8 mouse cellular contexts compared by ENCODE assay signal in genomic region chr15:91048951-91049495, GRCm38 (mm10). TPM values are rescaled to one million over a fixed set of nuclear protein-coding genes. Genes with fewer than 3 reads are reported as not detected.
DNase-seq lines count a peak whose midpoint lies in the region; ATAC-seq and TF ChIP-seq lines count a peak whose summit lies in the region.

No protein-coding gene starts in this region.

- H3K27ac ChIP-seq in heart, embryonic 16.5 days (ENCODE audit: low read length) = peak overlapping the region; percentile 87
- peak overlapping the region; percentile 85 for H3K27ac ChIP-seq in limb, embryonic 10.5 days

- no peak for ATAC-seq in megakaryocyte, adult 5-6 weeks (ENCODE audit: poor library complexity, severe bottlenecking)
- 0 out of 2 replicates have a peak, but pooled peaks have one; percentile 15 for ATAC-seq in common myeloid progenitor, adult 5-6 weeks (replicated peaks; ENCODE audit: low read depth, poor library complexity, severe bottlenecking)
- ATAC-seq in heart, embryonic 16.5 days (replicated peaks; ENCODE audit: extremely low read depth, insufficient read depth, low FRiP score) = peak; percentile 51

- no peak for TF ChIP-seq POLR2A in myocyte (IDR thresholded peaks at IDR 0.05; ENCODE audit: insufficient read length, low read depth)

- H3K27me3 ChIP-seq in megakaryocyte, embryonic 14.5 days (replicated peaks) = peaks cover 23% of the 10 kb centered on the region
- no peaks in the 10 kb centered on the region for H3K27me3 ChIP-seq in heart, embryonic 16.5 days (ENCODE audit: control insufficient read depth, insufficient read depth, low read length)
- H3K27me3 ChIP-seq in limb, embryonic 10.5 days (ENCODE audit: low read depth, poor library complexity, severe bottlenecking) = peaks cover 4% of the 10 kb centered on the region; the same call in 1 of the 2 replicates
- H3K27me3 ChIP-seq in myocyte (ENCODE audit: control insufficient read depth, insufficient read depth, insufficient read length) = no peaks in the 10 kb centered on the region

- peaks cover 5% of the 10 kb centered on the region for H3K79me2 ChIP-seq in myocyte (ENCODE audit: control insufficient read depth, insufficient read depth)

- no peaks in the 10 kb centered on the region for H3K36me3 ChIP-seq in megakaryocyte, embryonic 14.5 days (replicated peaks; ENCODE audit: low read length)
- no peaks in the 10 kb centered on the region for H3K36me3 ChIP-seq in heart, embryonic 16.5 days (ENCODE audit: control insufficient read depth, insufficient read depth)
- no peaks in the 10 kb centered on the region for H3K36me3 ChIP-seq in limb, embryonic 10.5 days
- H3K36me3 ChIP-seq in myocyte (ENCODE audit: control insufficient read depth, insufficient read depth) = no peaks in the 10 kb centered on the region

- H3K4me1 ChIP-seq in megakaryocyte, embryonic 14.5 days = peaks cover 14% of the 10 kb centered on the region
- H3K4me1 ChIP-seq in heart, embryonic 16.5 days (ENCODE audit: control insufficient read depth, insufficient read depth, low read length) = peaks cover 6% of the 10 kb centered on the region
- peaks cover 11% of the 10 kb centered on the region; the same call in 1 of the 2 replicates for H3K4me1 ChIP-seq in limb, embryonic 10.5 days

- peak overlapping the region; percentile 93 for H3K4me3 ChIP-seq in megakaryocyte, embryonic 14.5 days (replicated peaks)
- peak overlapping the region; percentile 95 for H3K4me3 ChIP-seq in heart, embryonic 16.5 days (ENCODE audit: low read length)
- H3K4me3 ChIP-seq in limb, embryonic 10.5 days = peak overlapping the region; percentile 81
- peak overlapping the region; percentile 36 for H3K4me3 ChIP-seq in myocyte

- peaks cover 2% of the 10 kb centered on the region; the same call in 1 of the 2 replicates for H3K9me3 ChIP-seq in megakaryocyte, embryonic 14.5 days
- H3K9me3 ChIP-seq in heart, embryonic 16.5 days (replicated peaks; ENCODE audit: control insufficient read depth, low read length) = no peaks in the 10 kb centered on the region
- no peaks in the 10 kb centered on the region for H3K9me3 ChIP-seq in limb, embryonic 10.5 days (replicated peaks)

- no peak for DNase-seq in limb, embryonic 10.5 days (ENCODE audit: low spot score)
- DNase-seq in gastrocnemius, adult 18-20 months (ENCODE audit: low spot score) = no peak
- no peak for DNase-seq in adrenal gland, adult 18-20 months (ENCODE audit: low spot score in 2 of 2)

- WGBS in heart, embryonic 16.5 days = 2% methylated on average over 44 of the region's 47 CpGs
- 1% methylated on average over 43 of the region's 47 CpGs for WGBS in limb, embryonic 10.5 days

- peak overlapping the region; percentile 88 for H3K9ac ChIP-seq in heart, embryonic 16.5 days (ENCODE audit: low read length)

- peak overlapping the region; percentile 62 for H3ac ChIP-seq in myocyte (ENCODE audit: control insufficient read depth, insufficient read length)

- peak overlapping the region; percentile 91 for H3K4me2 ChIP-seq in heart, embryonic 16.5 days (ENCODE audit: low read depth, low read length)
- H3K4me2 ChIP-seq in myocyte (ENCODE audit: low read depth) = peak overlapping the region; percentile 100

TF ChIP-seq in myocyte, 11 proteins besides CTCF, POLR2A, EP300 and RAD21:
- peak in 1 of 3 experiments; percentile 29 for TF ChIP-seq MYOD1 (IDR thresholded peaks at IDR 0.05; ENCODE audit: control insufficient read depth in 1 of 3, insufficient read length in 2 of 3, low read depth in 2 of 3)
- no peak for TF ChIP-seq SRF (IDR thresholded peaks at IDR 0.05; ENCODE audit: control insufficient read depth, insufficient read length, low read depth)
- peak in 1 of 3 experiments; percentile 19 for TF ChIP-seq MYOG (IDR thresholded peaks at IDR 0.05; ENCODE audit: control insufficient read depth in 1 of 3, insufficient read depth in 1 of 3, insufficient read length in 2 of 3, low read depth in 2 of 3)

RNA-seq across cellular contexts. Expression of gene Kif21a, which starts 0.7 kb away (rescaled TPM):
- not detected in 2 replicates for polyA plus RNA-seq in megakaryocyte, embryonic 14.5 days (2012; ENCODE audit: insufficient read depth, low replicate concordance)
- total RNA-seq in megakaryocyte, adult 5-6 weeks (2015) = not detected in 2 replicates
- total RNA-seq in megakaryocyte, adult 5-6 weeks (2017) = not detected in 2 replicates
- 0.44 and 0.46 TPM in 2 replicates for total RNA-seq in common myeloid progenitor, adult 5-6 weeks (2017)
- polyA plus RNA-seq in heart, embryonic 16.5 days (2015; fragmentation: Nextera tagmentation; extraction: Ambion mirVana) = 4.1 and 5.1 TPM in 2 replicates
- 2.1 and 3.1 TPM in 2 replicates for polyA plus RNA-seq in limb, embryonic 10.5 days (2016; fragmentation: Nextera tagmentation; extraction: Ambion mirVana)
- 2.5 TPM for polyA plus RNA-seq in myocyte (2012; fragmentation: generic; extraction: Trizol)
- total RNA-seq in gastrocnemius, adult 18-20 months (2021) = 10 to 100 TPM; 17.7 to 24.7 TPM
- 10 to 100 TPM; 16.6 to 18.1 TPM for total RNA-seq in adrenal gland, adult 18-20 months (2021)

Comparison
In these comparisons a context has a peak if more than half of its experiments do, and no peak if none do; other contexts are left out.
1. H3K4me3 ChIP-seq: peak in every context shown above with its lines; median percentile 95 in heart, embryonic 16.5 days; 93 in megakaryocyte, embryonic 14.5 days; 81 in limb, embryonic 10.5 days; 36 in myocyte.
2. RNA of gene Kif21a, which starts 0.7 kb away (total RNA-seq): 17.7 to 24.7 TPM in gastrocnemius, adult 18-20 months and 16.6 to 18.1 TPM in adrenal gland, adult 18-20 months; 0.44 to 0.46 TPM in common myeloid progenitor, adult 5-6 weeks and not detected in megakaryocyte, adult 5-6 weeks; every median in the first group is over 10 times any median in the second.